Mouse (Mus musculus) brain, adult 10 weeks (tissue): Measurements from ENCODE around the gene Ypel4. TPM values are rescaled to one million over a fixed set of nuclear protein-coding genes. Genes with fewer than 3 reads are reported as not detected.

Experiments used
- polyA plus RNA-seq: library from polyadenylated mRNA; stranded (reverse); fragments of 350-450 nt; fragmentation: Illumina TruSeq; extraction: RNeasy Lipid Tissue Mini Kit (QIAGEN cat#74804); gene quantifications from one replicate; pipeline ENCODE4 v1.2.3, GENCODE M21; 2015; ENCODE audit warnings: low read depth, low replicate concordance

The Ypel4 gene
- 87.0 TPM for polyA plus RNA-seq

GRCm38 (mm10) chr2:84733579-84734300 lies at the start of gene Ypel4:
TSS of gene Ypel4 (plus strand) at chr2:84734058.

GRCm38 (mm10) chr2:84714811-84715561 lies 18.9 kb upstream of the Ypel4 start, which contains the start of gene Zdhhc5:
TSS of gene Zdhhc5 (minus strand) at chr2:84715180.

GRCm38 (mm10) chr2:84727172-84727858 lies 6.5 kb upstream of the Ypel4 start, which contains the start of gene Clp1:
TSS of gene Clp1 (minus strand) at chr2:84727350.

GRCm38 (mm10) chr2:84743561-84743960 lies 9.7 kb downstream of the Ypel4 start, which contains the start of gene Gm19426:
TSS of gene Gm19426 (minus strand) at chr2:84743655.

GRCm38 (mm10) chr2:84775241-84775640 lies 41.4 kb downstream of the Ypel4 start, which contains the start of gene Serping1:
TSS of gene Serping1 (minus strand) at chr2:84775444.

Other genes starting within 250 kb of the Ypel4 start
- gene Ctnnd1, start 83.3 kb upstream of the Ypel4 start, polyA plus RNA-seq, result 42.0 TPM
- not detected for gene Btbd18, start 75.0 kb upstream of the Ypel4 start, polyA plus RNA-seq
- gene Selenoh, start 63.3 kb upstream of the Ypel4 start, polyA plus RNA-seq, result 53.2 TPM
- gene Gm28635, start 56.0 kb upstream of the Ypel4 start, polyA plus RNA-seq, result not detected
- gene Med19, start 55.7 kb upstream of the Ypel4 start, polyA plus RNA-seq, result 42.9 TPM
- 415 TPM for gene Tmx2, start 54.9 kb upstream of the Ypel4 start, polyA plus RNA-seq
- 32.1 TPM for gene Zdhhc5, start 18.9 kb upstream of the Ypel4 start, polyA plus RNA-seq
- gene Clp1, start 6.7 kb upstream of the Ypel4 start, polyA plus RNA-seq, result 10.1 TPM
- 0.74 TPM for gene Gm19426, start 9.6 kb downstream of the Ypel4 start, polyA plus RNA-seq
- 9.7 TPM for gene Serping1, start 41.4 kb downstream of the Ypel4 start, polyA plus RNA-seq
- 10.6 TPM for gene Ube2l6, start 64.8 kb downstream of the Ypel4 start, polyA plus RNA-seq
- not detected for gene Smtnl1, start 88.6 kb downstream of the Ypel4 start, polyA plus RNA-seq
- gene Timm10, start 92.9 kb downstream of the Ypel4 start, polyA plus RNA-seq, result 96.8 TPM
- not detected for gene Slc43a1, start 104.8 kb downstream of the Ypel4 start, polyA plus RNA-seq
- 36.4 TPM for gene Rtn4rl2, start 152.7 kb downstream of the Ypel4 start, polyA plus RNA-seq
- 1.1 TPM for gene Slc43a3, start 202.5 kb downstream of the Ypel4 start, polyA plus RNA-seq
- not detected for gene Prg2, start 246.4 kb downstream of the Ypel4 start, polyA plus RNA-seq